Comparison of ENCODE assay signal across 15 mouse cellular contexts in genomic region chrX:151951181-151951580, GRCm38 (mm10). TPM values are rescaled to one million over a fixed set of nuclear protein-coding genes. Genes with fewer than 3 reads are reported as not detected.
A peak's percentile ranks its signal among the peaks of the same experiment; 100 is the strongest.
DNase-seq lines count a peak whose midpoint lies in the region; ATAC-seq and TF ChIP-seq lines count a peak whose summit lies in the region.
"Had no signal": no experiment of that assay in that cellular context is flagged by ENCODE, and none has a peak within 500 bp of the region (broad histone marks: within the 10 kb centered on the region; RNA-seq: fewer than 3 reads in every experiment).

No protein-coding gene starts in this region.

- peak; percentile 10 for DNase-seq in lung, postnatal 36 days
- no peak for DNase-seq in lung, adult 2 months
- peak; percentile 61 for DNase-seq in Muller cell, postnatal 12 days (ENCODE audit: inconsistent ontology term)
- peak; percentile 23 for DNase-seq in c-Kit-positive CD71-negative TER-119-negative erythroid progenitor cells, embryonic 14.5 days (ENCODE audit: low read depth)
- DNase-seq in forebrain, postnatal 0 days, result no peak
- DNase-seq in ovary, postnatal 36 days (ENCODE audit: low spot score), result no peak
- DNase-seq in heart, adult 8-10 months (ENCODE audit: low spot score), result no peak
- DNase-seq: cerebellum, adult 11 months; heart, adult 11 months; kidney, postnatal 36 days; thymus, adult 18-20 months had no signal

- WGBS in lung, adult 2 months, result 47% methylated on average over 3 of the region's 3 CpGs
- WGBS in forebrain, postnatal 0 days, result 73% methylated on average over 3 of the region's 3 CpGs

- no peak for TF ChIP-seq POLR2A in lung, adult 2 months (IDR thresholded peaks at IDR 0.05; ENCODE audit: borderline replicate concordance, extremely low read depth, low read depth, low read length)

- H3K36me3 ChIP-seq in forebrain, postnatal 0 days (ENCODE audit: insufficient read depth), result no peaks in the 10 kb centered on the region
- H3K36me3 ChIP-seq: limb, embryonic 15.5 days; lung, embryonic 15.5 days; neural tube, embryonic 15.5 days had no signal

- H3K9me3 ChIP-seq in forebrain, postnatal 0 days (ENCODE audit: low read length), result no peaks in the 10 kb centered on the region
- H3K9me3 ChIP-seq: limb, embryonic 15.5 days; lung, embryonic 15.5 days; neural tube, embryonic 15.5 days had no signal

- no peaks in the 10 kb centered on the region for H3K27me3 ChIP-seq in forebrain, postnatal 0 days (ENCODE audit: insufficient read depth, low read length)
- H3K27me3 ChIP-seq: lung, embryonic 15.5 days; neural tube, embryonic 15.5 days had no signal

- H3K4me1 ChIP-seq in lung, adult 2 months (ENCODE audit: control insufficient read depth, insufficient read depth, low read length), result no peaks in the 10 kb centered on the region
- no peaks in the 10 kb centered on the region for H3K4me1 ChIP-seq in forebrain, postnatal 0 days (ENCODE audit: insufficient read depth)
- H3K4me1 ChIP-seq: limb, embryonic 15.5 days; lung, embryonic 15.5 days; neural tube, embryonic 15.5 days had no signal

- H3K4me2 ChIP-seq in forebrain, postnatal 0 days (ENCODE audit: low read depth), result no peak overlapping the region
- H3K4me2 ChIP-seq: limb, embryonic 15.5 days; lung, embryonic 15.5 days; neural tube, embryonic 15.5 days had no signal

- no peak overlapping the region for H3K27ac ChIP-seq in forebrain, postnatal 0 days (ENCODE audit: low read depth, low read length)
- H3K27ac ChIP-seq: left cerebral cortex, adult 2 months; limb, embryonic 15.5 days; lung, embryonic 15.5 days; neural tube, embryonic 15.5 days had no signal

- TF ChIP-seq CTCF in lung, adult 2 months (IDR thresholded peaks at IDR 0.05; ENCODE audit: insufficient read depth, low read length), result no peak
- TF ChIP-seq CTCF in forebrain, postnatal 0 days (IDR thresholded peaks at IDR 0.05; ENCODE audit: low read depth), result no peak

- H3K9ac ChIP-seq in forebrain, postnatal 0 days, result no peak overlapping the region
- H3K9ac ChIP-seq: limb, embryonic 15.5 days; lung, embryonic 15.5 days; neural tube, embryonic 15.5 days had no signal

- ATAC-seq in forebrain, postnatal 0 days, result no peak

- H3K4me3 ChIP-seq in lung, adult 2 months (replicated peaks; ENCODE audit: extremely low read depth, low read depth, low read length), result no peak overlapping the region
- no peak overlapping the region for H3K4me3 ChIP-seq in forebrain, postnatal 0 days (ENCODE audit: low read depth, low read length)
- H3K4me3 ChIP-seq: left cerebral cortex, adult 2 months; limb, embryonic 15.5 days; lung, embryonic 15.5 days; neural tube, embryonic 15.5 days had no signal

RNA-seq across cellular contexts. Expression of gene Hsd17b10, which starts 50.5 kb away (rescaled TPM):
- polyA plus RNA-seq in lung, adult 2 months (2012; rRNA removed), result 36.1 and 51.2 TPM in 2 replicates
- 61.8 and 71.1 TPM in 2 replicates for total RNA-seq in forebrain, postnatal 0 days (2014; rRNA removed)
- polyA plus RNA-seq in forebrain, postnatal 0 days (2015; fragmentation: Nextera tagmentation; extraction: Ambion mirVana), result 92.4 and 113 TPM in 2 replicates
- 100 to 1,000 TPM; 222 to 288 (median 242) TPM for total RNA-seq in heart, adult 8-10 months (2022)

Comparison
In these comparisons a context has a peak if more than half of its experiments do, and no peak if none do; other contexts are left out.
1. DNase-seq: peak in lung, postnatal 36 days (single experiment), Muller cell, postnatal 12 days (single experiment) and c-Kit-positive CD71-negative TER-119-negative erythroid progenitor cells, embryonic 14.5 days (single experiment); none in lung, adult 2 months (single experiment), forebrain, postnatal 0 days (single experiment), ovary, postnatal 36 days (single experiment) and heart, adult 8-10 months (single experiment).